Mouse (Mus musculus): ENCODE data around the gene Rpl11. TPM values are rescaled to one million over a fixed set of nuclear protein-coding genes. Genes with fewer than 3 reads are reported as not detected.

Gene Rpl11
- polyA plus RNA-seq, 1 experiment = 292 TPM

DNA sequence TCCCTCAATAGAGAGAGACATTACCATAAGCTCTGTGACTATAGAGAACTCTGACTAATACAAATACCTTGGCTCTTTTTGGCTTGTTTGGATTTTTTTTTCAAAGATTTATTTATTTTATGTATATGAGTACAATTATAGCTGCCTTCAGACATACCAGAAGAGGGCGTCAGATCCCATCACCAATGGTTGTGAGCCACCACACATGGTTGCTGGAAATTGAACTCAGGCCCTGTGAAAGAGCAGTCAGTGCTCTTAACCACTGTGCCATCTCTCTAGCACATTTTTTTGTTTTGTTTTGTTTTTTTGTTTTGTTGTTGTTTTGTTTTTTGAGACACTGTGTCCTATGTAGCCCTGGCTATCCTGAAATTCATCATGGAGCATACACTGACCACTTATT is 27.9 kb downstream of the Rpl11 start:
- TF ChIP-seq POLR2A (IDR thresholded peaks at IDR 0.05; ENCODE audit: low read depth, low read length) (no peak), CTCF (conservative IDR thresholded peaks at IDR 0.05; ENCODE audit: insufficient read depth, insufficient read length, low read depth, low read length) (no peak)
- H3K27ac ChIP-seq (ENCODE audit: insufficient read depth, low read depth, low read length) = no peak overlapping the region
- DNase-seq = no peak
- H3K27me3 ChIP-seq (replicated peaks; ENCODE audit: control insufficient read depth, insufficient read depth, low read length) = no peaks in the 10 kb centered on the region
- 79% methylated on average over 1 of the region's 1 CpGs for WGBS
- no peak overlapping the region for H3K4me3 ChIP-seq (ENCODE audit: insufficient read depth, low read depth, low read length)
- peaks cover 12% of the 10 kb centered on the region; the same call in 1 of the 2 replicates for H3K4me1 ChIP-seq (ENCODE audit: control insufficient read depth, insufficient read depth, low read length)
- no peaks in the 10 kb centered on the region for H3K36me3 ChIP-seq (ENCODE audit: control insufficient read depth, insufficient read depth, low read length)

GRCm38 (mm10) chr4:136022924-136023323 is 30.3 kb downstream of the Rpl11 start:
- H3K27ac ChIP-seq (ENCODE audit: insufficient read depth, low read depth, low read length) = no peak overlapping the region
- 95% methylated on average over 9 of the region's 9 CpGs for WGBS
- peak; percentile 41 for DNase-seq
- H3K27me3 ChIP-seq (replicated peaks; ENCODE audit: control insufficient read depth, insufficient read depth, low read length) = no peaks in the 10 kb centered on the region
- no peaks in the 10 kb centered on the region for H3K36me3 ChIP-seq (ENCODE audit: control insufficient read depth, insufficient read depth, low read length)
- no peak overlapping the region for H3K4me3 ChIP-seq (ENCODE audit: insufficient read depth, low read depth, low read length)
- TF ChIP-seq POLR2A (IDR thresholded peaks at IDR 0.05; ENCODE audit: low read depth, low read length) (no peak), CTCF (conservative IDR thresholded peaks at IDR 0.05; ENCODE audit: insufficient read depth, insufficient read length, low read depth, low read length) (no peak)
- peaks cover 15% of the 10 kb centered on the region; the same call in 1 of the 2 replicates for H3K4me1 ChIP-seq (ENCODE audit: control insufficient read depth, insufficient read depth, low read length)

GRCm38 (mm10) chr4:136021549-136022047 is 31.6 kb downstream of the Rpl11 start, which contains the start of gene Eloa:
Eloa (minus strand) TSS chr4:136021763.
- under 1% methylated on average over 48 of the region's 48 CpGs for WGBS
- H3K36me3 ChIP-seq (ENCODE audit: control insufficient read depth, insufficient read depth, low read length) = no peaks in the 10 kb centered on the region
- TF ChIP-seq POLR2A (IDR thresholded peaks at IDR 0.05; ENCODE audit: low read depth, low read length) (peak; percentile 59), CTCF (conservative IDR thresholded peaks at IDR 0.05; ENCODE audit: insufficient read depth, insufficient read length, low read depth, low read length) (0 out of 2 replicates have a peak, but pooled peaks have one; percentile 8)
- H3K27me3 ChIP-seq (replicated peaks; ENCODE audit: control insufficient read depth, insufficient read depth, low read length) = no peaks in the 10 kb centered on the region
- peak within 1 kb of the TSS; percentile 42; the same call in 1 of the 2 replicates for H3K27ac ChIP-seq (ENCODE audit: insufficient read depth, low read depth, low read length)
- H3K4me1 ChIP-seq (ENCODE audit: control insufficient read depth, insufficient read depth, low read length) = peaks cover 7% of the 10 kb centered on the region; the same call in 1 of the 2 replicates
- peak; percentile 100 for DNase-seq
- peak within 1 kb of the TSS; percentile 93 for H3K4me3 ChIP-seq (ENCODE audit: insufficient read depth, low read depth, low read length)

DNA sequence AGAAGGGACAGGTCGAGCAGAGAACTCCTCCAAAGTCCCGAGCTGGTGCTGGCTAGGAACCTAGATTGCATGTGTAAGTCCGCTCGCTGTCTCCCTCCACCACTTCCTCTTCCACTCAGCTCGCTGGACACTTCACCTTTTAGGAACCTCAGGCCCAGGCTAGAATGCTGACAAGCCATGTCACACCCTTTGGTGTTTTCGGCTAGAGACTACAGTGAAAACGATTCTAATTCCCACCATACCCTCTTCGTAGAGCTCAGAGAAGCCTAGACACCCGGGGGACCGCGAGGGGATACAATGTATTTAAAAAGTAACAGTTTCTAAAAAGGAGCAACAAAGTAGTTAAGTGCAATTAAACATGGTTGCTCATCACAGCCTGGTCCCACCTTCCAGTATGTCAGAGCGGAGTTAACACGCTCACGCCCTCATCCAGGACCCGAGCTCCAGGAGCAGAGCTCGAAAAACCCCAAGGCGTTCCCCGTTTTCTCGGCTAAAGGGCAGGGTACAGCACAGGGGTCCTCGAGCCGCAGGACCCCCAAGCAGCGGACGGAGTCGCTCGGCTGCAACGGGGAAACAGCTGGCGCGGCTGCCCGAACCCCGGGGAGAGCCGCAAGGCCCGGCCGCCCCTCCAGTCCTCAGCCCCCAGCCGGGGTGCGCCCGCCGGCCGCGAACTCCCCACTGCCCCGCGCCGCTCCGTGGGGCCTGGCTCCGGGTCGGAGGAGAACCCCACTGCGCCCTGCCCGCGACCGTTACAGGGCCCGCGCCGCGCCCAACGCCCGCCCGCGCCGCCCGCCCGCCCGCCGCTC is 32.3 kb downstream of the Rpl11 start:
- Histone ChIP-seq H3K27ac (ENCODE audit: insufficient read depth, low read depth, low read length) (no peak overlapping the region), H3K4me1 (ENCODE audit: control insufficient read depth, insufficient read depth, low read length) (peaks cover 12% of the 10 kb centered on the region; the same call in 1 of the 2 replicates), H3K27me3 (replicated peaks; ENCODE audit: control insufficient read depth, insufficient read depth, low read length) (no peaks in the 10 kb centered on the region), H3K36me3 (ENCODE audit: control insufficient read depth, insufficient read depth, low read length) (no peaks in the 10 kb centered on the region), H3K4me3 (ENCODE audit: insufficient read depth, low read depth, low read length) (peak overlapping the region; percentile 93)
- TF ChIP-seq CTCF (conservative IDR thresholded peaks at IDR 0.05; ENCODE audit: insufficient read depth, insufficient read length, low read depth, low read length) (no peak), POLR2A (IDR thresholded peaks at IDR 0.05; ENCODE audit: low read depth, low read length) (no peak)
- WGBS = under 1% methylated on average over 58 of the region's 62 CpGs
- peak; percentile 42 for DNase-seq

GRCm38 (mm10) chr4:136016059-136016602 is 37.1 kb downstream of the Rpl11 start:
- H3K4me3 ChIP-seq (ENCODE audit: insufficient read depth, low read depth, low read length) = no peak overlapping the region
- peaks cover 12% of the 10 kb centered on the region; the same call in 1 of the 2 replicates for H3K4me1 ChIP-seq (ENCODE audit: control insufficient read depth, insufficient read depth, low read length)
- no peak for DNase-seq
- WGBS = 50% methylated on average over 3 of the region's 3 CpGs
- peaks cover 8% of the 10 kb centered on the region for H3K36me3 ChIP-seq (ENCODE audit: control insufficient read depth, insufficient read depth, low read length)
- H3K27ac ChIP-seq (ENCODE audit: insufficient read depth, low read depth, low read length) = no peak overlapping the region
- no peak for TF ChIP-seq POLR2A (IDR thresholded peaks at IDR 0.05; ENCODE audit: low read depth, low read length)
- no peak for TF ChIP-seq CTCF (conservative IDR thresholded peaks at IDR 0.05; ENCODE audit: insufficient read depth, insufficient read length, low read depth, low read length)
- H3K27me3 ChIP-seq (replicated peaks; ENCODE audit: control insufficient read depth, insufficient read depth, low read length) = no peaks in the 10 kb centered on the region

DNA sequence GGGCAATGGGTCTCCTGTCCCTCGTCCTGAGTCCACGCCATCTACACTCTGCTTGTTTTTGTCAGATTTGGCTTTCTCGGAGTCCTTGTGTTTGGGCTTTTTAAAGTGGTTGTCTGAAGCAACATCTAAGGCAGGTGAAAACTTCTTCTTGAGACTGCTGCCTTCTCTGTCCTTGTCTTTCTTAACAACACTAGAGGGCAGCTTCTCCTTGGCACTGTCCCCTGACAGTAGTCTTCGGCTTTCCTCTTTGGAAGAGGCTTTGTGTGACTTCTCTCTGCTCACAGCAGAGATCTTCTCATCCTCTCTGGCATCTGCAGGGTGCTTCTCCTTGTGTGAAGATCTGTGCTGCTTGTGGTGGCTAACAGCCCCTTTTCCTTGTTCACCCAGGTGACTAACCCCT is 42.6 kb downstream of the Rpl11 start:
- no peak for TF ChIP-seq POLR2A (IDR thresholded peaks at IDR 0.05; ENCODE audit: low read depth, low read length)
- TF ChIP-seq CTCF (conservative IDR thresholded peaks at IDR 0.05; ENCODE audit: insufficient read depth, insufficient read length, low read depth, low read length) = no peak
- no peak for DNase-seq

More for the DNA sequence above, 42.6 kb downstream of the Rpl11 start:
- no peaks in the 10 kb centered on the region for H3K27me3 ChIP-seq (replicated peaks; ENCODE audit: control insufficient read depth, insufficient read depth, low read length)
- H3K4me1 ChIP-seq (ENCODE audit: control insufficient read depth, insufficient read depth, low read length) = no peaks in the 10 kb centered on the region
- 80% methylated on average over 4 of the region's 4 CpGs for WGBS
- peaks cover 12% of the 10 kb centered on the region for H3K36me3 ChIP-seq (ENCODE audit: control insufficient read depth, insufficient read depth, low read length)
- no peak overlapping the region for H3K27ac ChIP-seq (ENCODE audit: insufficient read depth, low read depth, low read length)
- H3K4me3 ChIP-seq (ENCODE audit: insufficient read depth, low read depth, low read length) = no peak overlapping the region
